Mouse (Mus musculus) c-Kit-positive CD71-positive TER-119-negative erythroid progenitor cells, embryonic 14.5 days (primary cell): ENCODE results near the gene Samd4b.

ENCODE experiments used
- DNase-seq: peaks from one replicate; pipeline ENCODE4 v3.0.0-alpha.2; 2013; ENCODE audit warnings: low read depth

The Samd4b gene

GRCm38 (mm10) chr7:28495426-28495825 is 102.5 kb downstream of the Samd4b start:
- DNase-seq = no peak

GRCm38 (mm10) chr7:28492310-28492709 is 105.6 kb downstream of the Samd4b start:
- no peak for DNase-seq

GRCm38 (mm10) chr7:28490903-28491302 is 107.0 kb downstream of the Samd4b start:
- DNase-seq = no peak

GRCm38 (mm10) chr7:28490410-28490809 is 107.5 kb downstream of the Samd4b start:
- peak; percentile 49 for DNase-seq

- no peak for DNase-seq
These were observed 109.9 kb downstream of the Samd4b start for GRCm38 (mm10) chr7:28488030-28488491.

GRCm38 (mm10) chr7:28484192-28484591 is 113.8 kb downstream of the Samd4b start:
- no peak for DNase-seq

GRCm38 (mm10) chr7:28482854-28483253 is 115.1 kb downstream of the Samd4b start:
- DNase-seq = no peak

GRCm38 (mm10) chr7:28478854-28479253 is 119.1 kb downstream of the Samd4b start:
- no peak for DNase-seq

GRCm38 (mm10) chr7:28477363-28477762 is 120.6 kb downstream of the Samd4b start:
- DNase-seq = no peak

- no peak for DNase-seq
These were observed 121.8 kb downstream of the Samd4b start for GRCm38 (mm10) chr7:28476191-28476590.

GRCm38 (mm10) chr7:28467213-28467751 is 130.7 kb downstream of the Samd4b start:
- DNase-seq = no peak

- no peak for DNase-seq
These were observed 131.2 kb downstream of the Samd4b start for GRCm38 (mm10) chr7:28466721-28467212.

GRCm38 (mm10) chr7:28464416-28465212 is 133.3 kb downstream of the Samd4b start:
- no peak for DNase-seq

GRCm38 (mm10) chr7:28462769-28463168 is 135.2 kb downstream of the Samd4b start:
- no peak for DNase-seq

GRCm38 (mm10) chr7:28460361-28460760 is 137.6 kb downstream of the Samd4b start:
- DNase-seq = no peak

- DNase-seq = no peak
These were observed 145.5 kb downstream of the Samd4b start for GRCm38 (mm10) chr7:28452361-28453005.

- no peak for DNase-seq
These were observed 146.2 kb downstream of the Samd4b start, which contains the start of gene Lrfn1 for GRCm38 (mm10) chr7:28451531-28452360. Gene Lrfn1 (plus strand): TSS chr7:28451980.

- DNase-seq = no peak
These were observed 149.8 kb downstream of the Samd4b start for GRCm38 (mm10) chr7:28447865-28448820.

GRCm38 (mm10) chr7:28447101-28447830 is 150.7 kb downstream of the Samd4b start:
- no peak for DNase-seq

- no peak for DNase-seq
These were observed 151.5 kb downstream of the Samd4b start for GRCm38 (mm10) chr7:28446446-28446845.
